Mouse (Mus musculus) forebrain, embryonic 14.5 days (tissue): Measurements from ENCODE around the gene Pitx1. TPM values are rescaled to one million over a fixed set of nuclear protein-coding genes. Genes with fewer than 3 reads are reported as not detected.
A peak's percentile ranks its signal among the peaks of the same experiment; 100 is the strongest.

Experiments used
- ATAC-seq: fragments of 200-750 bp; cut with Nextera tagmentation; 2 replicates; pipeline ENCODE4 v1.8.0; 2017; ENCODE audit warnings: mild to moderate bottlenecking, moderate library complexity
- DNase-seq: peaks from one replicate; pipeline ENCODE4 v3.0.0-alpha.2; 2015; ENCODE audit warnings: low spot score
- H3K27ac ChIP-seq: fragments of 300-500 bp; sonication (generic); 2 replicates; pipeline ENCODE4 v1.5.1; 2014; ENCODE audit warnings: low read depth, mild to moderate bottlenecking, control low read depth, low read length, moderate library complexity
- H3K27me3 ChIP-seq: fragments of 300-500 bp; sonication (generic); replicated peaks from 2 replicates; pipeline ENCODE4 v1.6.1; 2014; ENCODE audit warnings: low read length, control low read depth, mixed read lengths; ENCODE audit not compliant: control insufficient read depth, insufficient read depth
- H3K36me3 ChIP-seq: fragments of 300-500 bp; sonication (generic); 2 replicates; pipeline ENCODE4 v1.6.1; 2014; ENCODE audit warnings: low read length, control low read depth; ENCODE audit not compliant: control insufficient read depth, insufficient read depth
- H3K4me1 ChIP-seq: fragments of 300-500 bp; sonication (generic); 2 replicates; pipeline ENCODE4 v1.6.1; 2014; ENCODE audit warnings: antibody characterized with exemption, low read length, control low read depth; ENCODE audit not compliant: control insufficient read depth, insufficient read depth
- H3K4me2 ChIP-seq: fragments of 300-500 bp; sonication (generic); 2 replicates; pipeline ENCODE4 v1.6.1; 2014; ENCODE audit warnings: mild to moderate bottlenecking, control low read depth, low read length
- H3K4me3 ChIP-seq: fragments of 300-500 bp; sonication (generic); 2 replicates; pipeline ENCODE4 v1.5.1; 2014; ENCODE audit warnings: low read depth, low read length, control low read depth
- H3K9ac ChIP-seq: fragments of 300-500 bp; sonication (generic); 2 replicates; pipeline ENCODE4 v1.6.1; 2014; ENCODE audit warnings: mild to moderate bottlenecking, low read length, control low read depth, moderate library complexity
- H3K9me3 ChIP-seq: fragments of 300-500 bp; sonication (generic); replicated peaks from 2 replicates; pipeline ENCODE4 v1.6.1; 2016; ENCODE audit warnings: low read length, control low read depth, mixed read lengths; ENCODE audit not compliant: control insufficient read depth
- WGBS: fragments of 180-500 bp; shearing (Covaris S2); extraction: QIAGEN DNeasy Blood & Tissue Kit; methylation state at CpG from one replicate; pipeline ENCODE4 v1.1.7; 2014; 5-methylcytosine and 5-hydroxymethylcytosine counted together
- polyA plus RNA-seq: library from polyadenylated mRNA; unstranded; fragments of >200 nt; fragmentation: Nextera tagmentation; extraction: Ambion mirVana; gene quantifications from 2 replicates; pipeline ENCODE4 v1.2.1, GENCODE M21; 2014

Pitx1 gene
- polyA plus RNA-seq, 1 experiment from 2014 or later = not detected

DNA sequence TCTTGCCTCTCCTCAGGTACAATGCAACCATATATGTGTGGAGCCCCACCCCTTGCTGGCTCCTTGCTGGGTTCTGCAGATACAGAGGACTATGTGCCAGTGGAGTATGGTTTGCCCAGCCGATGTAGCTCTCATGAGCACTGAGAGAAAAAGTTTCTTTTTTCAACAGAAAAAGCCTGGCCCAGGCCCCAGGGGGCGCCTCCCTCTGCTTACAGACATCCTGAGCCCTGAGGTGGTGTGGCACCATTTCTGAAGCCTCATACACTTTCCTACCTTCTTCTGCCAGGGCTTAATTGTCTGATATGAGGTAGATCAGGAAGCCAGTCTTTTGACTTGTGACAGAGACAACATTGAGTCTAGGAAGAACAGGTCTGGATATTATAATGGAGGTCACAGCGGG is 16.2 kb upstream of the Pitx1 start:
- Histone ChIP-seq H3K4me3 (no peak overlapping the region), H3K9me3 (no peaks in the 10 kb centered on the region), H3K4me2 (no peak overlapping the region), H3K4me1 (no peaks in the 10 kb centered on the region), H3K36me3 (no peaks in the 10 kb centered on the region), H3K27me3 (no peaks in the 10 kb centered on the region), H3K27ac (no peak overlapping the region), H3K9ac (no peak overlapping the region)
- ATAC-seq = no peak
- WGBS = 66% methylated on average over 3 of the region's 3 CpGs
- no peak for DNase-seq

GRCm38 (mm10) chr13:55850726-55851125 is 14.7 kb upstream of the Pitx1 start:
- Histone ChIP-seq H3K9me3 (no peaks in the 10 kb centered on the region), H3K4me2 (no peak overlapping the region), H3K36me3 (no peaks in the 10 kb centered on the region), H3K27me3 (no peaks in the 10 kb centered on the region), H3K9ac (no peak overlapping the region), H3K4me3 (no peak overlapping the region), H3K27ac (no peak overlapping the region), H3K4me1 (no peaks in the 10 kb centered on the region)
- DNase-seq (no peak), ATAC-seq (no peak)
- 82% methylated on average over 5 of the region's 5 CpGs for WGBS

DNA sequence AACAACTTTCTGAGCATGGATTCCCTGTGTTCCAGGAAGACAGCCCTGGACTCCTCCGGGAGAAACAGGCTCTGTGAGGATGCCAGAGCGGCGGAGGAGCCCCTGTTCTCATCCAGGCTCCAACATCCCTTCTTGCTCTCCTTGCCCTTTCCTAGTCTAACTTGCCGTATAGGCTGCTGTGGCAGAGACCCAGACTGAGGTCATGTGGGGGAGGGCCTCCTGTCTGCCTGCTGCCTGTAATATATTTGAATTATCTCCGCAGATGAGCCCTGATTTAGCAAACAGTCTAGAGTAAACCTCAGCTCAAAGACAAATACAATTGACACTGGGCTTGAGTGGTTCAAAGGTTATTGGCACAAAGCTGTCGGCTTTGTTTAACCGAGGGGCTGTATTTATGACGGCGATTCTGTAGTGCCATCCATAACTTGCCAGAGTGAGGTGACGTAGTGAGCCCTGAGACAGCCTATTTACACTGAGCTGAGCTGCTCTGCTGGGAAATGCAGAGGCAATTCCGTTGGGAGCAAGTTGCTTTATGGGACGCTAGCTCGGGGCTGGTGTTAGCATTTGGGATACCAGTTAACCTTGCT is 12.7 kb upstream of the Pitx1 start:
- no peak overlapping the region for H3K9ac ChIP-seq
- ATAC-seq (no peak), DNase-seq (no peak)
- no peaks in the 10 kb centered on the region for H3K27me3 ChIP-seq
- no peak overlapping the region for H3K27ac ChIP-seq
- WGBS = 69% methylated on average over 13 of the region's 13 CpGs
- no peaks in the 10 kb centered on the region for H3K36me3 ChIP-seq
- peaks cover 2% of the 10 kb centered on the region; the same call in 1 of the 2 replicates for H3K9me3 ChIP-seq
- no peak overlapping the region for H3K4me3 ChIP-seq
- H3K4me2 ChIP-seq = no peak overlapping the region
- no peaks in the 10 kb centered on the region for H3K4me1 ChIP-seq

- WGBS = 74% methylated on average over 10 of the region's 10 CpGs
- no peaks in the 10 kb centered on the region for H3K4me1 ChIP-seq
- H3K4me3 ChIP-seq = no peak overlapping the region
- H3K36me3 ChIP-seq = no peaks in the 10 kb centered on the region
- DNase-seq (no peak), ATAC-seq (no peak)
- H3K27ac ChIP-seq = no peak overlapping the region
- H3K9ac ChIP-seq = no peak overlapping the region
- no peak overlapping the region for H3K4me2 ChIP-seq
- H3K27me3 ChIP-seq = no peaks in the 10 kb centered on the region
- peaks cover 3% of the 10 kb centered on the region; the same call in 1 of the 2 replicates for H3K9me3 ChIP-seq
Measured at GRCm38 (mm10) chr13:55847805-55848204, 11.8 kb upstream of the Pitx1 start.

DNA sequence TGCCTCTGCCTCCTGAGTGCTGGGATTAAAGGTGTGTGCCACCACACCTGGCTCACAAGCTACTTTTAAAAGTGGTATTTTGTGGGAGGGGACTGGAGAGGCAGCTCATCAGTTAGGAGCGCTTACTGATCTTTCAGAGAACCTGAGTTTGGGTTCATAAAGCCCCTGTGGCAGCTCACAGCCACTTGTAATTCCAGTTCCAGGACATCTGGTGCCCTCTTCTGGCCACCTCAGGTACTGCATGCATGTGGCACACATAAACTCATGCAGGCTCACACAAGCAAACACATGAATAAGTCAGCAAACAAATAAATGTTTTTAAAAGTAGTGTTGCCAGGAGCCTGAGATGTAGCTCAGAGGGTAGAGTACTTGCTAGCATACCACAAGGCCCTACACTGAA is 7.7 kb upstream of the Pitx1 start:
- 90% methylated on average over 1 of the region's 1 CpGs for WGBS
- H3K27me3 ChIP-seq = peaks cover 34% of the 10 kb centered on the region

DNA sequence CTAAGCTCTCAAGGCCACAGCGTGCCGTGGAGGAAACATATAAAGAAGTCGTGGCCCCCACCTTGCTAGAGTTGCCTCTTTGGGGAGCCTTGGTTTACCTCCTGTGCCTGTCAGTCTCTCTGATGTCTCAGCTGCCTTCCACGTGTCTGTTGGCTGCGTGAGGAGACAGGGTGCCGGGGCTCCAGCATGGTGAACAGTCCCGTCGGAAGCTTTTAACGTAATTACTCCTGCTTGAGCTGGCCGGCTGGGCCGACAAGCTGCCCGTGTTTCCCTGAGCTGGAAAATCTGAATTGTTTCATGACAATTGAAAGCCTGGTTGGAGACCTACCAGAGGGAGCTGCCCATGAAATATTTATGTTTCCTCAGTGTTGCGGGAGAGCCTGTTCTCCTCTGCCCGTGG is 4.2 kb upstream of the Pitx1 start:
- peaks cover 3% of the 10 kb centered on the region; the same call in 1 of the 2 replicates for H3K9me3 ChIP-seq
- H3K27ac ChIP-seq = no peak overlapping the region
- DNase-seq = peak; percentile 57

More for the DNA sequence above, 7.7 kb upstream of the Pitx1 start:
- Histone ChIP-seq H3K4me1 (no peaks in the 10 kb centered on the region), H3K36me3 (no peaks in the 10 kb centered on the region), H3K4me3 (no peak overlapping the region), H3K27ac (no peak overlapping the region), H3K9me3 (peaks cover 3% of the 10 kb centered on the region; the same call in 1 of the 2 replicates), H3K4me2 (no peak overlapping the region), H3K9ac (no peak overlapping the region)
- DNase-seq (no peak), ATAC-seq (no peak)

GRCm38 (mm10) chr13:55836786-55837780 is 1.1 kb upstream of the Pitx1 start:
- no peak overlapping the region for H3K4me2 ChIP-seq
- no peaks in the 10 kb centered on the region for H3K36me3 ChIP-seq
- ATAC-seq (no peak), DNase-seq (no peak)
- H3K27ac ChIP-seq = no peak overlapping the region
- H3K4me3 ChIP-seq = no peak overlapping the region
- H3K9ac ChIP-seq = no peak overlapping the region
- H3K9me3 ChIP-seq = no peaks in the 10 kb centered on the region
- peaks cover 99% of the 10 kb centered on the region for H3K27me3 ChIP-seq
- 2% methylated on average over 32 of the region's 32 CpGs for WGBS
- no peaks in the 10 kb centered on the region for H3K4me1 ChIP-seq

More for the DNA sequence above, 4.2 kb upstream of the Pitx1 start:
- no peak overlapping the region for H3K4me3 ChIP-seq
- 14% methylated on average over 14 of the region's 14 CpGs for WGBS
- no peak overlapping the region for H3K4me2 ChIP-seq
- H3K9ac ChIP-seq = no peak overlapping the region
- no peak for ATAC-seq
- peaks cover 69% of the 10 kb centered on the region for H3K27me3 ChIP-seq
- H3K36me3 ChIP-seq = no peaks in the 10 kb centered on the region
- H3K4me1 ChIP-seq = no peaks in the 10 kb centered on the region

GRCm38 (mm10) chr13:55835548-55836097 is 369 bp downstream of the Pitx1 start:
- Histone ChIP-seq H3K4me3 (0 out of 2 replicates have a peak overlapping the region, but pooled peaks have one; percentile 5), H3K4me1 (no peaks in the 10 kb centered on the region), H3K27me3 (peaks cover 99% of the 10 kb centered on the region), H3K9me3 (no peaks in the 10 kb centered on the region), H3K4me2 (no peak overlapping the region), H3K9ac (no peak overlapping the region), H3K27ac (no peak overlapping the region), H3K36me3 (no peaks in the 10 kb centered on the region)
- DNase-seq (no peak), ATAC-seq (peak; percentile 42; the same call in 1 of the 2 replicates)
- WGBS = 1% methylated on average over 33 of the region's 33 CpGs
